Mouse (Mus musculus) spleen, adult 2 months (tissue): ENCODE measurements at regions not wholly inside any gene's neighbourhood (a gene's known extent, or its start where the extent isn't known, plus 50 kb on each side); places are given as distances from the start of the nearest gene placed in this dataset.

Experiments used
- CTCF ChIP-seq: fragments of 200-500 bp; IDR thresholded peaks from 2 replicates; pipeline ENCODE4 v1.5.1; 2011; ENCODE audit warnings: mild to moderate bottlenecking, inconsistent platforms; ENCODE audit not compliant: insufficient read depth, insufficient read length, insufficient replicate concordance; ENCODE audit errors: extremely low read depth
- POLR2A ChIP-seq: fragments of 200-500 bp; IDR thresholded peaks from 2 replicates; pipeline ENCODE4 v1.6.1; 2011; ENCODE audit warnings: low read depth, low read length, inconsistent platforms

- no peak for TF ChIP-seq POLR2A
- no peak for TF ChIP-seq CTCF
These were observed 532.9 kb downstream of the Grin2a start for GRCm38 (mm10) chr16:9462497-9462896.
